Mouse (Mus musculus): ENCODE measurements around the gene Cox19. TPM values are rescaled to one million over a fixed set of nuclear protein-coding genes. Genes with fewer than 3 reads are reported as not detected.

The Cox19 gene
- 103 and 130 TPM in 2 replicates for polyA plus RNA-seq (2014; fragmentation: Nextera tagmentation; extraction: Ambion mirVana)

- no peak within 1 kb of the TSS for H3K27ac ChIP-seq (ENCODE audit: low read depth, low read length)
- 71% methylated on average over 5 of the region's 5 CpGs for WGBS
- no peak within 1 kb of the TSS for H3K9ac ChIP-seq (ENCODE audit: low read length)
Measured at GRCm38 (mm10) chr5:139351134-139351533, at the start of gene Cox19. Cox19 (minus strand) TSS chr5:139351418.

DNA sequence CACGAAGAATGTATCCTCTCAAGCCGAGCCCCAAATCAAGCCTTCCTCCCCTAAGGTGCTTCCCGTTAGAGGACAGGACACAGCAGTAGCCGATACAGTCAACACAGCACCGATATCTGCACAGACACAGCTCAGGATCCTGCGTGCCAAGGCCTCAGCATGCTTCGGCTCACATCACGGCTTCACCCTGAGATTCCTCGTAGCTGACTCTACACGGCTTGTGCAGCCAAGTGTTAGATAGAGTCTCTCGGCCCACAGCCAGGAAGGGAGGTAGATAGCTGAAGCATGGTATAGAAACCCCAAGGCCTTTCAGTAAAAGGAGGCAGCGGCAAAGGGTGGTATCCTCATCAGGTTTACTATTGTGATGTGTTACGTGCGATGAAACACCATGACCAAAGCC is 48.8 kb upstream of the Cox19 start:
- ATAC-seq (replicated peaks; ENCODE audit: low FRiP score) (no peak), DNase-seq (ENCODE audit: low spot score) (no peak)
- no peaks in the 10 kb centered on the region for H3K36me3 ChIP-seq (ENCODE audit: control insufficient read depth, insufficient read depth, low read length)
- no peaks in the 10 kb centered on the region for H3K27me3 ChIP-seq (ENCODE audit: control insufficient read depth, insufficient read depth, low read length)
- no peak overlapping the region for H3K4me3 ChIP-seq (ENCODE audit: low read depth, low read length)
- WGBS = 95% methylated on average over 14 of the region's 14 CpGs
- H3K4me2 ChIP-seq (ENCODE audit: low read depth, low read length, severe bottlenecking) = no peak overlapping the region
- no peaks in the 10 kb centered on the region for H3K9me3 ChIP-seq (ENCODE audit: control insufficient read depth, low read length)
- H3K4me1 ChIP-seq (replicated peaks; ENCODE audit: control insufficient read depth, insufficient read depth, low read length) = no peaks in the 10 kb centered on the region
- H3K9ac ChIP-seq (ENCODE audit: low read length) = no peak overlapping the region
- no peak overlapping the region for H3K27ac ChIP-seq (ENCODE audit: low read depth, low read length)

More at GRCm38 (mm10) chr5:139351134-139351533, at the start of gene Cox19:
- H3K27me3 ChIP-seq (ENCODE audit: control insufficient read depth, insufficient read depth, low read length) = no peaks in the 10 kb centered on the region
- no peak for ATAC-seq (replicated peaks; ENCODE audit: low FRiP score)
- H3K4me2 ChIP-seq (ENCODE audit: low read depth, low read length, severe bottlenecking) = no peak within 1 kb of the TSS
- H3K36me3 ChIP-seq (ENCODE audit: control insufficient read depth, insufficient read depth, low read length) = no peaks in the 10 kb centered on the region
- no peaks in the 10 kb centered on the region for H3K9me3 ChIP-seq (ENCODE audit: control insufficient read depth, low read length)
- H3K4me3 ChIP-seq (ENCODE audit: low read depth, low read length) = no peak within 1 kb of the TSS
- DNase-seq (ENCODE audit: low spot score) = no peak
- 0 out of 2 replicates have a peak, but pooled peaks cover 2% of the 10 kb centered on the region for H3K4me1 ChIP-seq (replicated peaks; ENCODE audit: control insufficient read depth, insufficient read depth, low read length)

- no peak overlapping the region for H3K27ac ChIP-seq (ENCODE audit: low read depth, low read length)
- 88% methylated on average over 5 of the region's 5 CpGs for WGBS
- no peaks in the 10 kb centered on the region for H3K27me3 ChIP-seq (ENCODE audit: control insufficient read depth, insufficient read depth, low read length)
- no peaks in the 10 kb centered on the region for H3K36me3 ChIP-seq (ENCODE audit: control insufficient read depth, insufficient read depth, low read length)
- H3K9ac ChIP-seq (ENCODE audit: low read length) = no peak overlapping the region
- DNase-seq (ENCODE audit: low spot score) (no peak), ATAC-seq (replicated peaks; ENCODE audit: low FRiP score) (no peak)
- H3K4me2 ChIP-seq (ENCODE audit: low read depth, low read length, severe bottlenecking) = no peak overlapping the region
- H3K4me1 ChIP-seq (replicated peaks; ENCODE audit: control insufficient read depth, insufficient read depth, low read length) = no peaks in the 10 kb centered on the region
- no peaks in the 10 kb centered on the region for H3K9me3 ChIP-seq (ENCODE audit: control insufficient read depth, low read length)
- no peak overlapping the region for H3K4me3 ChIP-seq (ENCODE audit: low read depth, low read length)
Measured at GRCm38 (mm10) chr5:139398786-139399185, 47.6 kb upstream of the Cox19 start.

DNA sequence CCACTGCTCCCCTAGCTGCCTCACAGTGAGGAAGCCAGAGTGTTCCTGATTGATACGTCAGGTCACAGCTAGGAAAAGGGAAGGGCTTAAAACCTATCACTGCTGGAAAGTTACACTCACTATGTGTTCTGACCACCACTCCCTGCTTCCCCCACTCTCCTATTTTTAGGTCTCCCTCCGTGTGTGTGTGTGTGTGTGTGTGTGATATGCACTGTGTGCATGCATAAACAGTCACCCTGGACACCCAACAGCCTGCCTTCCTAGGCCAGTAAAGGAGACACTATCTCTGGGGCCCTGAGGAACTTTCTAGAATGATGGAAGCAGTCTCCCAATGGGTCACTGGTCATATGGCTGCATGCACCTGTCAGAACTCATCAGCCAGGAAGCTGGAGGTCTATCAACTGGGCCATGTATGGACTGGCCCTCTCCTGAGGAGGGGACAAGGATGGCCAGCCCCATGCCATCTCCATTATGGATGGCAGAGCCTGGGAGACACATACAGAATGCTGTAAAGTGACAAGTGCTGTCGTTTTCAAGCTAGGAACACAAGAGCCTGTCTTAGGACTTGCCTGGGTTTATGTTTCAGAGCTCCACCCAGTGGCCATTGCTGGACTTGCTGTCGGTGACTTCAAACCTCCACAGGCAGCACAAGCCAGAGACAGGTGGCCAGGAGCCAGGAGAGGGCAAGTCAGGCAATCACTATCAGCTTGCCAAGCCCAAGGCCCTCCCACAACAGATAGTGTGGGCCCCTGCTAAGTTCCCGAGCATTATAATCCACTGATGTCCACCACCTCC is 46.9 kb upstream of the Cox19 start:
- WGBS = 42% methylated on average over 5 of the region's 5 CpGs
- ATAC-seq (replicated peaks; ENCODE audit: low FRiP score) = 0 out of 2 replicates have a peak, but pooled peaks have one; percentile 42
- H3K27ac ChIP-seq (ENCODE audit: low read depth, low read length) = no peak overlapping the region

DNA sequence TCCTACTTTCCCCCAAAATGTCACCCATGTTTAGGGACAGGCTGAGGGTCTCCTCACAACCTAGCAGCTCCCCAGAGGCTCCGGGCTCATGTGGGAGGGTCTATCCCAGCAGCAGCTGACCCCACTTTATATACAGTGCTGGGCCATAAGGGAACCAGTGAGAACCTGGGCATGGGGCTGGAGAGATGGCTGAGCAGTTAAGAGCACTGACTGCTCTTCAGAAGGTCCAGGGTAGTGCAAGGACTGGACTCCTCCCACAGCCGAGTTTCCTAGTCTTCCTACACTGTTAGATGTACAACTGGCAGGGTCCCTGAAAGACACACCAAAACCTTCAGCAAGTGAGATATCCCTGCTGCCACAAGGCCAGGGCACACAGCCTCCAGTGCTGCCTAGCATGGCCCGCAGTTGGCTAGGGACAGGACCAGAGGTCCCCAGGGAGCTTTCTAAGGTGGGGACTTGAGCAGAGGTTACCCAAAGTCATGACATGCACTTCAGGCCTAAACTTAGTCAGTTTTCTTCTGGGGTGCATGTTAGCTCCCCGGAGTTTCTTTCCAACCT is 46.2 kb upstream of the Cox19 start:
- no peak overlapping the region for H3K9ac ChIP-seq (ENCODE audit: low read length)

More for the DNA sequence above, 46.9 kb upstream of the Cox19 start:
- Histone ChIP-seq H3K27me3 (ENCODE audit: control insufficient read depth, insufficient read depth, low read length) (no peaks in the 10 kb centered on the region), H3K9ac (ENCODE audit: low read length) (no peak overlapping the region), H3K9me3 (ENCODE audit: control insufficient read depth, low read length) (no peaks in the 10 kb centered on the region), H3K4me2 (ENCODE audit: low read depth, low read length, severe bottlenecking) (no peak overlapping the region), H3K4me3 (ENCODE audit: low read depth, low read length) (no peak overlapping the region), H3K36me3 (ENCODE audit: control insufficient read depth, insufficient read depth, low read length) (no peaks in the 10 kb centered on the region), H3K4me1 (replicated peaks; ENCODE audit: control insufficient read depth, insufficient read depth, low read length) (no peaks in the 10 kb centered on the region)
- DNase-seq (ENCODE audit: low spot score) = peak; percentile 88

GRCm38 (mm10) chr5:139395528-139395927 is 44.3 kb upstream of the Cox19 start:
- H3K4me3 ChIP-seq (ENCODE audit: low read depth, low read length) = no peak overlapping the region
- no peaks in the 10 kb centered on the region for H3K9me3 ChIP-seq (ENCODE audit: control insufficient read depth, low read length)
- H3K9ac ChIP-seq (ENCODE audit: low read length) = no peak overlapping the region
- DNase-seq (ENCODE audit: low spot score) (no peak), ATAC-seq (replicated peaks; ENCODE audit: low FRiP score) (no peak)
- 90% methylated on average over 4 of the region's 4 CpGs for WGBS
- no peaks in the 10 kb centered on the region for H3K4me1 ChIP-seq (replicated peaks; ENCODE audit: control insufficient read depth, insufficient read depth, low read length)
- no peaks in the 10 kb centered on the region for H3K36me3 ChIP-seq (ENCODE audit: control insufficient read depth, insufficient read depth, low read length)
- no peak overlapping the region for H3K4me2 ChIP-seq (ENCODE audit: low read depth, low read length, severe bottlenecking)
- H3K27ac ChIP-seq (ENCODE audit: low read depth, low read length) = no peak overlapping the region
- no peaks in the 10 kb centered on the region for H3K27me3 ChIP-seq (ENCODE audit: control insufficient read depth, insufficient read depth, low read length)

More for the DNA sequence above, 46.2 kb upstream of the Cox19 start:
- no peak overlapping the region for H3K27ac ChIP-seq (ENCODE audit: low read depth, low read length)
- 86% methylated on average over 4 of the region's 4 CpGs for WGBS
- H3K4me3 ChIP-seq (ENCODE audit: low read depth, low read length) = no peak overlapping the region
- no peaks in the 10 kb centered on the region for H3K4me1 ChIP-seq (replicated peaks; ENCODE audit: control insufficient read depth, insufficient read depth, low read length)
- no peaks in the 10 kb centered on the region for H3K36me3 ChIP-seq (ENCODE audit: control insufficient read depth, insufficient read depth, low read length)
- no peak for ATAC-seq (replicated peaks; ENCODE audit: low FRiP score)
- H3K27me3 ChIP-seq (ENCODE audit: control insufficient read depth, insufficient read depth, low read length) = no peaks in the 10 kb centered on the region
- no peak overlapping the region for H3K4me2 ChIP-seq (ENCODE audit: low read depth, low read length, severe bottlenecking)
- no peaks in the 10 kb centered on the region for H3K9me3 ChIP-seq (ENCODE audit: control insufficient read depth, low read length)
- DNase-seq (ENCODE audit: low spot score) = no peak

GRCm38 (mm10) chr5:139394399-139394798 is 43.2 kb upstream of the Cox19 start:
- 85% methylated on average over 7 of the region's 7 CpGs for WGBS
- no peak overlapping the region for H3K4me3 ChIP-seq (ENCODE audit: low read depth, low read length)
- no peaks in the 10 kb centered on the region for H3K27me3 ChIP-seq (ENCODE audit: control insufficient read depth, insufficient read depth, low read length)
- no peak overlapping the region for H3K4me2 ChIP-seq (ENCODE audit: low read depth, low read length, severe bottlenecking)
- DNase-seq (ENCODE audit: low spot score) (no peak), ATAC-seq (replicated peaks; ENCODE audit: low FRiP score) (no peak)
- H3K9me3 ChIP-seq (ENCODE audit: control insufficient read depth, low read length) = no peaks in the 10 kb centered on the region
- H3K36me3 ChIP-seq (ENCODE audit: control insufficient read depth, insufficient read depth, low read length) = no peaks in the 10 kb centered on the region
- H3K4me1 ChIP-seq (replicated peaks; ENCODE audit: control insufficient read depth, insufficient read depth, low read length) = no peaks in the 10 kb centered on the region
- H3K27ac ChIP-seq (ENCODE audit: low read depth, low read length) = 0 out of 2 replicates have a peak overlapping the region, but pooled peaks have one; percentile 2
- H3K9ac ChIP-seq (ENCODE audit: low read length) = no peak overlapping the region

- DNase-seq (ENCODE audit: low spot score) (no peak), ATAC-seq (replicated peaks; ENCODE audit: low FRiP score) (no peak)
- no peak overlapping the region for H3K9ac ChIP-seq (ENCODE audit: low read length)
- WGBS = 90% methylated on average over 16 of the region's 16 CpGs
- no peaks in the 10 kb centered on the region for H3K27me3 ChIP-seq (ENCODE audit: control insufficient read depth, insufficient read depth, low read length)
- H3K9me3 ChIP-seq (ENCODE audit: control insufficient read depth, low read length) = no peaks in the 10 kb centered on the region
- H3K4me1 ChIP-seq (replicated peaks; ENCODE audit: control insufficient read depth, insufficient read depth, low read length) = no peaks in the 10 kb centered on the region
- H3K27ac ChIP-seq (ENCODE audit: low read depth, low read length) = no peak overlapping the region
- no peak overlapping the region for H3K4me2 ChIP-seq (ENCODE audit: low read depth, low read length, severe bottlenecking)
- H3K36me3 ChIP-seq (ENCODE audit: control insufficient read depth, insufficient read depth, low read length) = no peaks in the 10 kb centered on the region
- no peak overlapping the region for H3K4me3 ChIP-seq (ENCODE audit: low read depth, low read length)
Measured at GRCm38 (mm10) chr5:139393197-139393588, 42.0 kb upstream of the Cox19 start.
